Mouse (Mus musculus) thymus, adult 2 months (tissue): Measurements from ENCODE around the gene Phpt1.

Source experiments
- CTCF ChIP-seq: fragments of 200-500 bp; IDR thresholded peaks from 2 replicates; pipeline ENCODE4 v1.5.1; 2012; ENCODE audit warnings: mild to moderate bottlenecking, control low read depth, low read length, moderate library complexity, borderline replicate concordance; ENCODE audit not compliant: control insufficient read depth, poor library complexity, insufficient read depth; ENCODE audit errors: extremely low read depth
- POLR2A ChIP-seq: fragments of 200-500 bp; IDR thresholded peaks from 2 replicates; pipeline ENCODE4 v1.6.1; 2012; ENCODE audit warnings: mild to moderate bottlenecking, low read length, control low read depth, moderate library complexity; ENCODE audit not compliant: control insufficient read depth, poor library complexity, insufficient read depth; ENCODE audit errors: extremely low read depth

DNA sequence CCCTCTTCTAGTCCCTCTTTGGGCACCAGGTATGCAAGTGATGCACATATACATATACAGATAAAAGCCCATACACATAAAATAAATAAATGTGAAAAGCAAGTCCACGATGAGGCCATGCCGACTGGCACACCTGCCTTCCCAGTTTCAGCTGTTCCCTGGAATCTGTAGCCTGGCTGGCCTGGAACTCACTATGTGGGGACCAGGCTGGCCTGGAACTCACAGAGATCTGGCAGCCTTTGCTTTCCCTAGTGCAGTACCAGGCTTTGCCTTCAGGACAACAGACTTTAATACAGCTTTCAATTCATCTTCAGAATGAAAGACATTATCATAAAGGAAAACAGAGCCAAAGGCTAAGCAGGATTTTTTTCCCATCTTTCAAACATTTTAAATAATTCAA is 41.3 kb downstream of the Phpt1 start:
- TF ChIP-seq CTCF (no peak), POLR2A (no peak)
